Mouse (Mus musculus) midbrain, embryonic 16.5 days (tissue): ENCODE data around the gene Gm28269. TPM values are rescaled to one million over a fixed set of nuclear protein-coding genes. Genes with fewer than 3 reads are reported as not detected.

Source experiments
- ATAC-seq: fragments of 200-750 bp; cut with Nextera tagmentation; 2 replicates; pipeline ENCODE4 v1.8.0; 2017; ENCODE audit warnings: moderate TSS enrichment
- H3K27ac ChIP-seq: fragments of 300-500 bp; sonication (generic); 2 replicates; pipeline ENCODE4 v1.5.1; 2014; ENCODE audit warnings: mild to moderate bottlenecking, low read length, mixed read lengths
- H3K27me3 ChIP-seq: fragments of 300-500 bp; sonication (generic); 2 replicates; pipeline ENCODE4 v1.6.1; 2014; ENCODE audit warnings: low read depth, low read length, mixed read lengths; ENCODE audit not compliant: control insufficient read depth, insufficient read depth
- H3K36me3 ChIP-seq: fragments of 300-500 bp; sonication (generic); 2 replicates; pipeline ENCODE4 v1.6.1; 2014; ENCODE audit warnings: mild to moderate bottlenecking, low read length, moderate library complexity, mixed read lengths; ENCODE audit not compliant: control insufficient read depth, insufficient read depth
- H3K4me1 ChIP-seq: fragments of 300-500 bp; sonication (generic); 2 replicates; pipeline ENCODE4 v1.6.1; 2014; ENCODE audit warnings: mild to moderate bottlenecking, low read length, mixed read lengths; ENCODE audit not compliant: control insufficient read depth, insufficient read depth
- H3K4me2 ChIP-seq: fragments of 300-500 bp; sonication (generic); 2 replicates; pipeline ENCODE4 v1.6.1; 2014; ENCODE audit warnings: mild to moderate bottlenecking, low read length, mixed read lengths
- H3K4me3 ChIP-seq: fragments of 300-500 bp; sonication (generic); 2 replicates; pipeline ENCODE4 v1.5.1; 2014; ENCODE audit warnings: low read depth, mild to moderate bottlenecking, low read length, moderate library complexity, mixed read lengths
- H3K9ac ChIP-seq: fragments of 300-500 bp; sonication (generic); 2 replicates; pipeline ENCODE4 v1.6.1; 2014; ENCODE audit warnings: low read depth, low read length, mixed read lengths
- H3K9me3 ChIP-seq: fragments of 300-500 bp; sonication (generic); replicated peaks from 2 replicates; pipeline ENCODE4 v1.6.1; 2014; ENCODE audit warnings: mild to moderate bottlenecking, low read length, mixed read lengths; ENCODE audit not compliant: control insufficient read depth, poor library complexity, severe bottlenecking
- WGBS: fragments of 180-500 bp; shearing (Covaris S2); extraction: QIAGEN DNeasy Blood & Tissue Kit; methylation state at CpG from one replicate; pipeline ENCODE4 v1.1.7; 2014; 5-methylcytosine and 5-hydroxymethylcytosine counted together
- polyA plus RNA-seq: library from polyadenylated mRNA; unstranded; fragments of >200 nt; fragmentation: Nextera tagmentation; extraction: Ambion mirVana; gene quantifications from 2 replicates; pipeline ENCODE4 v1.2.1, GENCODE M21; 2015

The Gm28269 gene
- not detected in 2 replicates for polyA plus RNA-seq

DNA sequence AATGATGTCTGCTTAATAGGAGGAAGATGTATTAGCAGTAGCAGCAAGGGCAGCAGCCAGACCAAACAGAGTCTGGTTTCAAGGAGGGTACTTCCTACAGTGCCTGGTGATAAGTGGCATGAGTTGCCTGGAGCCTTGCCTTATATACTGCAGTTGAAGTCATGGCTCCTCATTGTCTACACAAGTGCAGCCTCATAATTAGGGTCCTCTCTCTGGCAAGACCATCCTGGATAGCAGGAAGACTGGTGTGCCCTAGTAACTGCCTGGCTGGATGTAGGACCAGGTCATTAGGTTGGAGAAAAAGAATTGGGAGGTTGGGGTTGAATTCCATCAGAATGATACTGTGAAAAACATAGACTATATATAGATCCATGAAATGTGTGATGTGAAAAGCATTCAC is at the start of gene Gm28269:
Gene Gm28269, minus strand, starts transcription at position 101 of the 400 bp plus-strand sequence.
- Histone ChIP-seq H3K4me1 (no peaks in the 10 kb centered on the region), H3K36me3 (no peaks in the 10 kb centered on the region), H3K4me2 (no peak within 1 kb of the TSS), H3K9me3 (no peaks in the 10 kb centered on the region), H3K27me3 (no peaks in the 10 kb centered on the region), H3K27ac (no peak within 1 kb of the TSS), H3K4me3 (no peak within 1 kb of the TSS), H3K9ac (no peak within 1 kb of the TSS)
- ATAC-seq, result no peak

DNA sequence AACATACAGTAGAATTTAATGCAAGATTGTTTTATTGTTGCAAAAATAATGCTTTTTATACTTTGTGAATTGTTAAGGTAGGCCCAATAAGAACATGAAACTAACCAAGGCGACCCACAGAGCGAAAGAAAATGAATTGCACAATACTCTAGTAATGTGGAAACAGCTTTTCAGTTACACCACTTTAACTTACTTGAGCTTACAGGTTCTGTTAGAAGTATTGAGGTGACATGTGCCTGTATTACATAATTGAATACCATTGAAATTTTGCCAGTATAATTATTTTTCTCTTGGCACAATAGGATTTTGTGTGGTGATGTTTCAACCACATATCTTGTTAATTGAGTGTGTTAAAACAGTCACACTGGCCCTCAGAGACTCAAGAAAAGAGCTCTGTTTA is 28.0 kb downstream of the Gm28269 start:
- Histone ChIP-seq H3K27ac (no peak overlapping the region), H3K9me3 (no peaks in the 10 kb centered on the region), H3K4me1 (no peaks in the 10 kb centered on the region), H3K36me3 (no peaks in the 10 kb centered on the region), H3K27me3 (no peaks in the 10 kb centered on the region), H3K4me2 (no peak overlapping the region), H3K9ac (no peak overlapping the region), H3K4me3 (no peak overlapping the region)
- ATAC-seq, result no peak
- WGBS, result 97% methylated on average over 2 of the region's 2 CpGs

DNA sequence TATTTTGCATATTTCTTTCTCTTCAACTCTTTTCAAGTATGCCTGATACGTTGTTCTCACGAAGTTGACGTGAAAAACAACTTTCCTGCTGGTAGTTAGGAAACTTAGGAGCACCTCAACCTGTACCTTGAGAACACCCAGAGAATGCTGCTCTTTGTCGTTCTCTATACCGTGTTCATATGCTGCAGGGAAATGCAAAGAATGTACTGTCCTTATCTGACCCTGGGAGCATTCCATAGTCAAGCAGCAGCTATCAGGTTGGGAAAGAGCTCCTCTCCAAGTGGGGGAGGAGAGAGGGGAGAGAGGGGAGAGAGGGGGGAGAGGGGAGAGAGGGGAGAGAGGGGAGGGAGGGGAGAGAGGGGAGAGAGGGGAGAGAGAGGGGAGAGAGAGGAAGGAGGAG is 29.6 kb downstream of the Gm28269 start:
- H3K27ac ChIP-seq, result no peak overlapping the region
- no peak overlapping the region for H3K4me2 ChIP-seq
- H3K4me1 ChIP-seq, result no peaks in the 10 kb centered on the region
- no peak overlapping the region for H3K4me3 ChIP-seq
- no peaks in the 10 kb centered on the region for H3K27me3 ChIP-seq
- no peak overlapping the region for H3K9ac ChIP-seq
- WGBS, result 75% methylated on average over 5 of the region's 5 CpGs
- ATAC-seq, result no peak
- no peaks in the 10 kb centered on the region for H3K36me3 ChIP-seq
- no peaks in the 10 kb centered on the region for H3K9me3 ChIP-seq

DNA sequence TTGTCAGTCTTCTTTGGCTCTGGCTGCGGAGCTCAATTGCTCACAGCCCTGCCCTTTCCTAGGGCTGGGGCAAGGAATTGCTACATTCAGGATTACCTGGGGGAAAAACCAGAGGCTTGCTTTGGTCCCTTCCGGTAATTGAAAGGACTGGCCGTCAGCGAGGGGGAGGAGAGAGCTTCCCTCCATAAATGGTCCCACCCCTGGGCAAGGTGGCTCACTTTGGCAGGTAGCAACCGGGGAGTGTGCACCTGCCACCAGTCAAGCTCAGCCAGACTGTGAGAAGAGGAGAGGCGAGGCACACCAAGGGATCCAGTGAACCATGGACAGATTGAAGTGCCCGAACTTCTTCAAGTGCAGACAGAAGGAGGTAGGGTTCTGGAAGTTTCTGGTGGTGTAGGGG is 30.1 kb downstream of the Gm28269 start, which contains the start of gene Slc6a14:
Gene Slc6a14, plus strand, starts transcription at position 68 of the 400 bp plus-strand sequence.
- Histone ChIP-seq H3K4me1 (no peaks in the 10 kb centered on the region), H3K27me3 (no peaks in the 10 kb centered on the region), H3K36me3 (no peaks in the 10 kb centered on the region), H3K9me3 (no peaks in the 10 kb centered on the region), H3K9ac (no peak within 1 kb of the TSS), H3K27ac (no peak within 1 kb of the TSS), H3K4me3 (no peak within 1 kb of the TSS), H3K4me2 (no peak within 1 kb of the TSS)
- no peak for ATAC-seq
- WGBS, result 82% methylated on average over 7 of the region's 7 CpGs

GRCm38 (mm10) chrX:21704470-21704869 is 40.4 kb downstream of the Gm28269 start:
- H3K9ac ChIP-seq, result no peak overlapping the region

GRCm38 (mm10) chrX:21701646-21702045 is 43.3 kb downstream of the Gm28269 start:
- no peaks in the 10 kb centered on the region for H3K27me3 ChIP-seq
- no peak overlapping the region for H3K4me2 ChIP-seq
- 74% methylated on average over 4 of the region's 4 CpGs for WGBS
- H3K9ac ChIP-seq, result no peak overlapping the region
- H3K36me3 ChIP-seq, result no peaks in the 10 kb centered on the region
- no peak overlapping the region for H3K4me3 ChIP-seq
- H3K9me3 ChIP-seq, result no peaks in the 10 kb centered on the region
- ATAC-seq, result no peak
- no peak overlapping the region for H3K27ac ChIP-seq
- no peaks in the 10 kb centered on the region for H3K4me1 ChIP-seq

More at GRCm38 (mm10) chrX:21704470-21704869, 40.4 kb downstream of the Gm28269 start:
- ATAC-seq, result no peak
- H3K27me3 ChIP-seq, result no peaks in the 10 kb centered on the region
- no peak overlapping the region for H3K4me2 ChIP-seq
- no peak overlapping the region for H3K27ac ChIP-seq
- 52% methylated on average over 1 of the region's 1 CpGs for WGBS
- H3K4me1 ChIP-seq, result no peaks in the 10 kb centered on the region
- no peaks in the 10 kb centered on the region for H3K36me3 ChIP-seq
- no peak overlapping the region for H3K4me3 ChIP-seq
- H3K9me3 ChIP-seq, result no peaks in the 10 kb centered on the region

DNA sequence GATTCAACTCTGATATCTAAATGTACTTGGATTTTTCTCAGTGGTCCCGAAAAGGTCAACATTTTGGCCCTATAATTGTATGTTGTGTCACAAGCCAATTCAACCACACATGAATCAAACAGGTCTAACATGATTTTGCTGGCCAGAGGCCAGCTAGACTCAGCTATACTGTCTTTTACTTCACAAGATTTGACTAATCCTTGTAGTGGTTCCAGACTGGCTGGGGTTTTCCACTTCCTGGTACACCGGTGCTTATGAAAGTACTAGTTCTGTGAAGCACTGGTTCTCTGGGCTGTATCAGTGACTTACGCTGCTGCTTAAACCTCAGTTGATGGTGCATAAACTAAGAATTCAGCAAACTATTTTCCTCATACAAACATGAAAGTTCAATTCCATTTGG is 49.2 kb downstream of the Gm28269 start:
- H3K4me3 ChIP-seq, result no peak overlapping the region
- no peak overlapping the region for H3K9ac ChIP-seq
- no peak overlapping the region for H3K27ac ChIP-seq
- H3K9me3 ChIP-seq, result no peaks in the 10 kb centered on the region
- H3K4me1 ChIP-seq, result no peaks in the 10 kb centered on the region
- 92% methylated on average over 3 of the region's 3 CpGs for WGBS
- no peak overlapping the region for H3K4me2 ChIP-seq
- H3K36me3 ChIP-seq, result no peaks in the 10 kb centered on the region
- ATAC-seq, result no peak
- no peaks in the 10 kb centered on the region for H3K27me3 ChIP-seq

DNA sequence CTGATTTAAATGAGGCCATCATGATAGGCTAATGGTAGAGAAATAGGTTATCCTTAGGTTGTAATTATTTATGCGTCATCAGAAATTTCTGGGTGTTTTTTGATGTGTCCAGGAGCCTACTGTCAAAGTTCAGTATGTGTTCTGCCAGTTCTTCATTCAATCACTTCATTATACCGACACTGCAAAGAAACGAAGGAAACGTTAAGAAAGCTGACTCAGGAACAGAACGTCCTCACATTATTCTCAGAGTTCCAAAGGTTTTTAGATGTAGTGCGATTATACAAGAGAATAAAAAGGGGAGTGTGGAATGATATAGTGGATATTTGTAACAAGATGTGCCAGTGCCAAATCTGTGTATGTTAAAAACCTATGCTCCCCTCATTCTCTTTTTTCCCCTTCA is 49.7 kb downstream of the Gm28269 start:
- 72% methylated on average over 6 of the region's 6 CpGs for WGBS
- Histone ChIP-seq H3K4me2 (no peak overlapping the region), H3K9ac (no peak overlapping the region), H3K27ac (no peak overlapping the region), H3K27me3 (no peaks in the 10 kb centered on the region), H3K9me3 (no peaks in the 10 kb centered on the region), H3K4me3 (no peak overlapping the region), H3K4me1 (no peaks in the 10 kb centered on the region), H3K36me3 (no peaks in the 10 kb centered on the region)
- ATAC-seq, result no peak
